Mouse (Mus musculus): ENCODE results near the gene Bsg. TPM values are rescaled to one million over a fixed set of nuclear protein-coding genes. Genes with fewer than 3 reads are reported as not detected.

The Bsg gene
- polyA plus RNA-seq, 1 experiment from 2014 or later = 871 TPM

- H3K27ac ChIP-seq (ENCODE audit: low read depth) = no peak overlapping the region
- peaks cover 51% of the 10 kb centered on the region for H3K9me3 ChIP-seq (ENCODE audit: low read depth, low read length)
Observed at GRCm38 (mm10) chr10:79740863-79741262, 36.6 kb downstream of the Bsg start.

GRCm38 (mm10) chr10:79743161-79743560 lies 38.9 kb downstream of the Bsg start:
- no peak for DNase-seq
- Histone ChIP-seq H3K27ac (ENCODE audit: low read depth) (no peak overlapping the region), H3K9me3 (ENCODE audit: low read depth, low read length) (peaks cover 29% of the 10 kb centered on the region), H3K9ac (no peak overlapping the region), H3K27me3 (ENCODE audit: insufficient read depth, low read length) (no peaks in the 10 kb centered on the region), H3K4me2 (no peak overlapping the region), H3K4me3 (ENCODE audit: low read depth, low read length) (no peak overlapping the region), H3K36me3 (ENCODE audit: insufficient read depth) (peaks cover 57% of the 10 kb centered on the region), H3K4me1 (ENCODE audit: insufficient read depth) (no peaks in the 10 kb centered on the region)
- ATAC-seq (ENCODE audit: insufficient read depth) = no peak
- 89% methylated on average over 11 of the region's 11 CpGs for WGBS
- TF ChIP-seq CTCF (IDR thresholded peaks at IDR 0.05; ENCODE audit: low read depth) = no peak

More at GRCm38 (mm10) chr10:79740863-79741262, 36.6 kb downstream of the Bsg start:
- H3K27me3 ChIP-seq (ENCODE audit: insufficient read depth, low read length) = no peaks in the 10 kb centered on the region
- no peak overlapping the region for H3K4me3 ChIP-seq (ENCODE audit: low read depth, low read length)
- WGBS = 75% methylated on average over 11 of the region's 11 CpGs
- no peak overlapping the region for H3K4me2 ChIP-seq
- H3K36me3 ChIP-seq (ENCODE audit: insufficient read depth) = peaks cover 80% of the 10 kb centered on the region
- peak; percentile 29 for TF ChIP-seq CTCF (IDR thresholded peaks at IDR 0.05; ENCODE audit: low read depth)
- no peaks in the 10 kb centered on the region for H3K4me1 ChIP-seq (ENCODE audit: insufficient read depth)
- H3K9ac ChIP-seq = no peak overlapping the region
- DNase-seq = no peak
- no peak for ATAC-seq (ENCODE audit: insufficient read depth)

DNA sequence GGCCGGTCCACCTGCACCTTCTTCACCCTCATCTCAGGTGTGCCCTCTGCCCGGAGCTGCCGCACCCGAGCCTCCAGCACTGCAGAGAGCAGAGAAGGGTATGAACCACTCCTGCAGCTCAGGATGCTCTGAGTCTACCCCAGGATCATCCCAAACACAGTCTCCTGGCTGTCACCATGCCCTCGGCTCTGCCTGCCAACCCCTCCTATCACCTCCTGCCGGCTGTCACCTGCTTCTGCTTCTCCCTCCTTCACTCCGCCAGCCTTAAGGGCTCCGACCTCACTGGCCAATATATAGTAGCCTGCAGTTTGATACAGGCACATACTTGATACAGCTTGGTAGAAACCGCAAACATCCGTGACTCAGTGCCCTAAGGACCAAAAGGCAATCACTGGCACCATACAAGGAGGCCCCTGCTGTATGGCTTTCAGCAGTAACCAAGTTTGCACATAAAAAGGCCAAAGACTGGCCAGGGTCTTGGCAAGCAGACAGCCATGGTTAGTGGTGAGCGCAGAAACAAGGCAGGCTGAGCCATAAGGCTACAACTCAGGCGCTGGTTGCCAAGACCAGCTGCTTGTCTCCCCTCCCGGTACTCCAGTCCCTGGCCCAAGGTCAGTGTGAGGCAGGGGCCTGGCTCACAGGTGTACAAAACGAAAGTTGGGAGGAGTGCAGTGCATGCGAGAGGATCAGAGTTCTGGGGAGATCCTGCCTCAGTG lies 39.5 kb downstream of the Bsg start:
- H3K4me3 ChIP-seq (ENCODE audit: low read depth, low read length) = no peak overlapping the region
- no peak overlapping the region for H3K9ac ChIP-seq
- H3K27ac ChIP-seq (ENCODE audit: low read depth) = no peak overlapping the region
- no peak for DNase-seq
- no peak for TF ChIP-seq CTCF (IDR thresholded peaks at IDR 0.05; ENCODE audit: low read depth)
- peaks cover 51% of the 10 kb centered on the region for H3K36me3 ChIP-seq (ENCODE audit: insufficient read depth)
- WGBS = 91% methylated on average over 15 of the region's 15 CpGs
- no peaks in the 10 kb centered on the region for H3K4me1 ChIP-seq (ENCODE audit: insufficient read depth)
- H3K4me2 ChIP-seq = no peak overlapping the region
- ATAC-seq (ENCODE audit: insufficient read depth) = no peak
- H3K27me3 ChIP-seq (ENCODE audit: insufficient read depth, low read length) = no peaks in the 10 kb centered on the region
- peaks cover 22% of the 10 kb centered on the region for H3K9me3 ChIP-seq (ENCODE audit: low read depth, low read length)

- DNase-seq (no peak), ATAC-seq (ENCODE audit: insufficient read depth) (no peak)
- peaks cover 6% of the 10 kb centered on the region for H3K9me3 ChIP-seq (ENCODE audit: low read depth, low read length)
- TF ChIP-seq CTCF (IDR thresholded peaks at IDR 0.05; ENCODE audit: low read depth) = no peak
- no peaks in the 10 kb centered on the region for H3K4me1 ChIP-seq (ENCODE audit: insufficient read depth)
- H3K4me3 ChIP-seq (ENCODE audit: low read depth, low read length) = peak overlapping the region; percentile 60
- no peaks in the 10 kb centered on the region for H3K27me3 ChIP-seq (ENCODE audit: insufficient read depth, low read length)
- H3K4me2 ChIP-seq = peak overlapping the region; percentile 73
- WGBS = 86% methylated on average over 3 of the region's 3 CpGs
- no peak overlapping the region for H3K27ac ChIP-seq (ENCODE audit: low read depth)
- H3K9ac ChIP-seq = no peak overlapping the region; the same call in 1 of the 2 replicates
- H3K36me3 ChIP-seq (ENCODE audit: insufficient read depth) = peaks cover 35% of the 10 kb centered on the region
Observed at GRCm38 (mm10) chr10:79745411-79745810, 41.1 kb downstream of the Bsg start.

GRCm38 (mm10) chr10:79745898-79746773 lies 41.8 kb downstream of the Bsg start, which contains the start of gene Polrmt:
Polrmt (minus strand) TSS chr10:79746581.
- WGBS = 3% methylated on average over 38 of the region's 38 CpGs
- peak within 1 kb of the TSS; percentile 57 for H3K9ac ChIP-seq
- H3K9me3 ChIP-seq (ENCODE audit: low read depth, low read length) = no peaks in the 10 kb centered on the region
- ATAC-seq (ENCODE audit: insufficient read depth) (peak; percentile 98), DNase-seq (peak; percentile 99)
- peak within 1 kb of the TSS; percentile 73 for H3K4me2 ChIP-seq
- H3K27me3 ChIP-seq (ENCODE audit: insufficient read depth, low read length) = no peaks in the 10 kb centered on the region
- H3K27ac ChIP-seq (ENCODE audit: low read depth) = no peak within 1 kb of the TSS
- peak; percentile 54 for TF ChIP-seq CTCF (IDR thresholded peaks at IDR 0.05; ENCODE audit: low read depth)
- peaks cover 27% of the 10 kb centered on the region for H3K36me3 ChIP-seq (ENCODE audit: insufficient read depth)
- peak within 1 kb of the TSS; percentile 60 for H3K4me3 ChIP-seq (ENCODE audit: low read depth, low read length)
- H3K4me1 ChIP-seq (ENCODE audit: insufficient read depth) = no peaks in the 10 kb centered on the region

- no peak for TF ChIP-seq CTCF (IDR thresholded peaks at IDR 0.05; ENCODE audit: low read depth)
- Histone ChIP-seq H3K36me3 (ENCODE audit: insufficient read depth) (peaks cover 21% of the 10 kb centered on the region), H3K9me3 (ENCODE audit: low read depth, low read length) (no peaks in the 10 kb centered on the region), H3K4me1 (ENCODE audit: insufficient read depth) (no peaks in the 10 kb centered on the region), H3K4me3 (ENCODE audit: low read depth, low read length) (peak overlapping the region; percentile 60), H3K4me2 (peak overlapping the region; percentile 73), H3K27me3 (ENCODE audit: insufficient read depth, low read length) (no peaks in the 10 kb centered on the region), H3K27ac (ENCODE audit: low read depth) (no peak overlapping the region), H3K9ac (peak overlapping the region; percentile 13; the same call in 1 of the 2 replicates)
- DNase-seq = no peak
- peak; percentile 64 for ATAC-seq (ENCODE audit: insufficient read depth)
- WGBS = 24% methylated on average over 6 of the region's 6 CpGs
Observed at GRCm38 (mm10) chr10:79746774-79747151, 42.5 kb downstream of the Bsg start.

- ATAC-seq (ENCODE audit: insufficient read depth) = no peak
- Histone ChIP-seq H3K9me3 (ENCODE audit: low read depth, low read length) (no peaks in the 10 kb centered on the region), H3K27me3 (ENCODE audit: insufficient read depth, low read length) (no peaks in the 10 kb centered on the region), H3K9ac (no peak overlapping the region), H3K4me1 (ENCODE audit: insufficient read depth) (no peaks in the 10 kb centered on the region), H3K4me2 (no peak overlapping the region), H3K27ac (ENCODE audit: low read depth) (no peak overlapping the region), H3K4me3 (ENCODE audit: low read depth, low read length) (no peak overlapping the region), H3K36me3 (ENCODE audit: insufficient read depth) (peaks cover 6% of the 10 kb centered on the region; the same call in 1 of the 2 replicates)
- no peak for DNase-seq
- no peak for TF ChIP-seq CTCF (IDR thresholded peaks at IDR 0.05; ENCODE audit: low read depth)
- WGBS = 73% methylated on average over 6 of the region's 6 CpGs
Observed at GRCm38 (mm10) chr10:79748496-79748895, 44.2 kb downstream of the Bsg start.
